9 mouse cellular contexts compared by ENCODE assay signal in the genomic region with DNA sequence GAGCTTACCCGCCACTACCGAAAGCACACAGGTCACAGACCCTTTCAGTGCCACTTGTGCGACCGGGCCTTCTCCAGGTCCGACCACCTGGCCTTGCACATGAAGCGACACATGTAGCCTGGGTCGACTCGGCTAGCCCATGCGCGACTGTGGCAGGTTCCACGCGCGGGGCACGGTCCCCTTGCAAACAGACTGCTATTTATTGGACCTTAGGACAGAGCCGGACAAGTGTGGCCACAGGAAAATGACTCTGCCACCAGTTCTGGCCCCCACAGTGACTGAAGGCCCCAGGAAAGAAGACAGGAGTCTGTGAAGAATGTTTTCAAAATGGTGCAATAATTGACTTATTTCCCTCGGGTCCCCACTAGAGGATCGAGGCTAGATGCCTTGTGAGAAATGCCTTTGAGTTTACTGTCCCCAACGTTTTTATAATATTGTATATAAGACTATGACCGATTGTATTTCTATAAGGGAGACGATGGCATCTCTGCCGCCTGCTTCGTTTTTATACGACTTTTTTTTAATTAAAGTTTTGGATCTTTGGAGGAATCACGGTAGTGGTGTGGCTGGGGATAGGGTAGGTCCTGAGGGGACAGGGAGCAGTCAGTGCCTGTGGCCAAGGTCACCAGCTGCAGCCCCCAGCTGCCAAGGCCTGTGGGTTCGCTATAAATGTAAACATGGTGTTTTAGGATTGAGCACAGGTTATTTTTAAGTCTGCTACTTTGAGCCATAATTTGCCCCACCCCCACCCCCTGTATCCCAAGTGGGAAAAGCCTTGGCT. TPM values are rescaled to one million over a fixed set of nuclear protein-coding genes. Genes with fewer than 3 reads are reported as not detected.
DNase-seq lines count a peak whose midpoint lies in the region; ATAC-seq and TF ChIP-seq lines count a peak whose summit lies in the region.
"Had no signal": no experiment of that assay in that cellular context is flagged by ENCODE, and none has a peak within 500 bp of the region (broad histone marks: within the 10 kb centered on the region; RNA-seq: fewer than 3 reads in every experiment).

No protein-coding gene starts in this region.

- DNase-seq in heart, embryonic 10.5 days (ENCODE audit: low spot score), result no peak
- DNase-seq in heart, postnatal 10 days, result no peak
- DNase-seq in ES-E14 (ENCODE audit: low read depth, low spot score), result no peak
- DNase-seq in gastrocnemius, adult 18-20 months (ENCODE audit: low spot score), result no peak
- DNase-seq in urinary bladder, postnatal 36 days (ENCODE audit: low spot score in 2 of 2), result no peak
- no peak for DNase-seq in cerebellum, postnatal 10 days

- H3K79me2 ChIP-seq in macrophage (ENCODE audit: inconsistent target), result peaks cover 26% of the 10 kb centered on the region

- 52% methylated on average over 25 of the region's 25 CpGs for WGBS in heart, embryonic 10.5 days
- WGBS in hindbrain, embryonic 16.5 days, result 61% methylated on average over 25 of the region's 25 CpGs
- 88% methylated on average over 20 of the region's 25 CpGs for WGBS in macrophage (ENCODE audit: missing documents)

- in situ Hi-C loops in ES-E14 (cut with MboI; ENCODE audit: low sequenced_read_pairs in 2 of 2, unreplicated experiment in 2 of 2), result no loop called here

- 0 out of 2 replicates have a peak overlapping the region, but pooled peaks have one; percentile 23 for H3K27ac ChIP-seq in heart, embryonic 10.5 days
- H3K27ac ChIP-seq in ES-E14 (ENCODE audit: insufficient read depth, low read depth, low read length, poor library complexity, severe bottlenecking) (peak overlapping the region; percentile 28), macrophage (peak overlapping the region; percentile 88)
- no peak overlapping the region for H3K27ac ChIP-seq in hindbrain, embryonic 16.5 days (ENCODE audit: low read depth, low read length)

- peaks cover 42% of the 10 kb centered on the region for H3K27me3 ChIP-seq in heart, embryonic 10.5 days (ENCODE audit: insufficient read depth, poor library complexity, severe bottlenecking)
- peaks cover 31% of the 10 kb centered on the region for H3K27me3 ChIP-seq in hindbrain, embryonic 16.5 days (replicated peaks; ENCODE audit: control insufficient read depth, insufficient read depth, low read length)

- H3K4me2 ChIP-seq in hindbrain, embryonic 16.5 days (ENCODE audit: low read length), result peak overlapping the region; percentile 19

- H3K36me3 ChIP-seq in heart, embryonic 10.5 days, result no peaks in the 10 kb centered on the region; the same call in 1 of the 2 replicates
- peaks cover 46% of the 10 kb centered on the region for H3K36me3 ChIP-seq in ES-E14 (ENCODE audit: control insufficient read depth, insufficient read depth, low read length, poor library complexity, severe bottlenecking)
- no peaks in the 10 kb centered on the region for H3K36me3 ChIP-seq in hindbrain, embryonic 16.5 days (ENCODE audit: control insufficient read depth, insufficient read depth, low read length)
- H3K36me3 ChIP-seq in macrophage (ENCODE audit: inconsistent target), result no peaks in the 10 kb centered on the region
- H3K36me3 ChIP-seq: G1E had no signal

- peaks cover 44% of the 10 kb centered on the region for H3K4me1 ChIP-seq in heart, embryonic 10.5 days
- peaks cover 6 to 21% of the 10 kb centered on the region in 2 experiments for H3K4me1 ChIP-seq in ES-E14 (ENCODE audit: control insufficient read depth in 2 of 2, insufficient read depth in 2 of 2, low read length in 2 of 2, poor library complexity in 1 of 2)
- peaks cover 14% of the 10 kb centered on the region for H3K4me1 ChIP-seq in hindbrain, embryonic 16.5 days (ENCODE audit: control insufficient read depth, insufficient read depth, low read depth, low read length)

- intact Hi-C loops in heart, postnatal 10 days (cut with DNase I), result loop anchor here (2.0 kb wide), 1 partner anchor 52 kb away; no protein-coding TSS in a partner anchor

- ATAC-seq in hindbrain, embryonic 16.5 days, result no peak

- peak overlapping the region; percentile 71 for H3K4me3 ChIP-seq in heart, embryonic 10.5 days
- peak overlapping the region; percentile 89 to 96 for H3K4me3 ChIP-seq in ES-E14 (ENCODE audit: insufficient read depth in 1 of 2, low read depth in 1 of 2, low read length in 2 of 2, poor library complexity in 1 of 2, severe bottlenecking in 1 of 2)
- peak overlapping the region; percentile 58 for H3K4me3 ChIP-seq in hindbrain, embryonic 16.5 days (ENCODE audit: low read length)
- H3K4me3 ChIP-seq in macrophage (ENCODE audit: inconsistent target), result peak overlapping the region; percentile 63

- no peaks in the 10 kb centered on the region; the same call in 1 of the 2 replicates for H3K9me3 ChIP-seq in heart, embryonic 10.5 days
- no peaks in the 10 kb centered on the region for H3K9me3 ChIP-seq in ES-E14 (ENCODE audit: control insufficient read depth, insufficient read depth, low read depth, low read length)
- no peaks in the 10 kb centered on the region for H3K9me3 ChIP-seq in hindbrain, embryonic 16.5 days (ENCODE audit: control insufficient read depth, low read length)

- H3K9ac ChIP-seq in ES-E14 (ENCODE audit: insufficient read depth, low read depth, low read length, poor library complexity, severe bottlenecking), result peak overlapping the region; percentile 95
- peak overlapping the region; percentile 35; the same call in 1 of the 2 replicates for H3K9ac ChIP-seq in hindbrain, embryonic 16.5 days (ENCODE audit: low read depth, low read length)

TF ChIP-seq in ES-E14, 5 proteins besides CTCF, POLR2A, EP300 and RAD21:
- TF ChIP-seq HCFC1 (IDR thresholded peaks at IDR 0.05; ENCODE audit: borderline replicate concordance, insufficient read depth, low read length) (no peak), ZC3H11A (IDR thresholded peaks at IDR 0.05; ENCODE audit: borderline replicate concordance, low read depth, low read length) (no peak), ZNF384 (IDR thresholded peaks at IDR 0.05; ENCODE audit: low read depth, low read length) (no peak), CHD2 (IDR thresholded peaks at IDR 0.05; ENCODE audit: low read depth, low read length) (peak; percentile 60; the same call in 1 of the 2 replicates), MAFK (IDR thresholded peaks at IDR 0.05; ENCODE audit: insufficient read depth, low read depth, low read length) (no peak)
TF ChIP-seq in ES-E14: peak in this region for 1.

RNA-seq across cellular contexts. Expression of gene Klf2, which starts 2.2 kb away (rescaled TPM):
- polyA plus RNA-seq in heart, embryonic 10.5 days (2016; fragmentation: Nextera tagmentation; extraction: Ambion mirVana), result 12.8 and 14.1 TPM in 2 replicates
- total RNA-seq in heart, postnatal 10 days (2021), result 10 to 100 TPM; 69.7 to 82.8 TPM
- total RNA-seq in ES-E14 (2012; rRNA removed), result 55.0 and 58.5 TPM in 2 replicates
- polyA plus RNA-seq in hindbrain, embryonic 16.5 days (2015; fragmentation: Nextera tagmentation; extraction: Ambion mirVana), result 5.1 and 5.4 TPM in 2 replicates
- 10 to 100 TPM in 16 of 26 experiments, 1 to 10 TPM in 10; 4.1 to 68.4 (median 11.7) TPM for total RNA-seq in macrophage (2018; cell fraction: chromatin; rRNA removed)
- 10 to 100 TPM in 25 of 26 experiments, 1 to 10 TPM in 1; 7.5 to 87.4 (median 24.8) TPM for total RNA-seq in macrophage (2018; cell fraction: cytosol; rRNA removed)
- total RNA-seq in macrophage (2018; cell fraction: nucleus; rRNA removed), result 10 to 100 TPM; 12.5 to 98.5 (median 28.2) TPM
- 3.1 to 17.3 TPM (median 5.7 TPM) in 3 replicates for polyA plus RNA-seq in macrophage (2018)
- 10 to 100 TPM; 22.5 to 37.9 TPM for total RNA-seq in gastrocnemius, adult 18-20 months (2021)

RNA-seq across cellular contexts. Expression of gene Gm10282, which starts 15.9 kb away (rescaled TPM):
- polyA plus RNA-seq in heart, embryonic 10.5 days (2016; fragmentation: Nextera tagmentation; extraction: Ambion mirVana), result 19.8 and 23.4 TPM in 2 replicates
- total RNA-seq in heart, postnatal 10 days (2021), result 10 to 100 TPM; 15.9 to 19.4 TPM
- total RNA-seq in ES-E14 (2012; rRNA removed), result 13.0 and 21.2 TPM in 2 replicates
- 10.1 and 14.5 TPM in 2 replicates for polyA plus RNA-seq in hindbrain, embryonic 16.5 days (2015; fragmentation: Nextera tagmentation; extraction: Ambion mirVana)
- 1 to 10 TPM in 4 of 26 experiments, under 1 TPM in 3, not detected in 19; 0.82 to 1.6 (median 1.3) TPM for total RNA-seq in macrophage (2018; cell fraction: chromatin; rRNA removed)
- 1 to 10 TPM; 1.2 to 3.9 (median 2.3) TPM for total RNA-seq in macrophage (2018; cell fraction: cytosol; rRNA removed)
- total RNA-seq in macrophage (2018; cell fraction: nucleus; rRNA removed), result 1 to 10 TPM in 10 of 26 experiments, under 1 TPM in 8, not detected in 8; 0.70 to 2.0 (median 1.1) TPM
- polyA plus RNA-seq in macrophage (2018), result 1.1 to 6.6 TPM (median 2.6 TPM) in 3 replicates
- total RNA-seq in gastrocnemius, adult 18-20 months (2021), result 1 to 10 TPM; 1.8 to 3.4 TPM
